Mouse (Mus musculus) limb, embryonic 10.5 days (tissue): Measurements from ENCODE around the gene AI597479. TPM values are rescaled to one million over a fixed set of nuclear protein-coding genes. Genes with fewer than 3 reads are reported as not detected.

Experiments used
- DNase-seq: peaks from one replicate; pipeline ENCODE4 v3.0.0-alpha.2; 2017; ENCODE audit warnings: low spot score
- H3K27ac ChIP-seq: fragments of 300-500 bp; sonication (generic); 2 replicates; pipeline ENCODE4 v1.5.1; 2016; ENCODE audit warnings: mild to moderate bottlenecking
- H3K27me3 ChIP-seq: fragments of 300-500 bp; sonication (generic); 2 replicates; pipeline ENCODE4 v1.6.1; 2016; ENCODE audit warnings: low read depth, mild to moderate bottlenecking; ENCODE audit not compliant: poor library complexity, severe bottlenecking
- H3K36me3 ChIP-seq: fragments of 300-500 bp; sonication (generic); 2 replicates; pipeline ENCODE4 v1.6.1; 2016; ENCODE audit warnings: mild to moderate bottlenecking, moderate library complexity
- H3K4me1 ChIP-seq: fragments of 300-500 bp; sonication (generic); 2 replicates; pipeline ENCODE4 v1.6.1; 2016
- H3K4me3 ChIP-seq: fragments of 300-500 bp; sonication (generic); 2 replicates; pipeline ENCODE4 v1.5.1; 2016; ENCODE audit warnings: mild to moderate bottlenecking, moderate library complexity
- H3K9me3 ChIP-seq: fragments of 300-500 bp; sonication (generic); replicated peaks from 2 replicates; pipeline ENCODE4 v1.6.1; 2016; ENCODE audit warnings: mild to moderate bottlenecking
- WGBS: fragments of 180-500 bp; shearing (Covaris S2); methylation state at CpG from one replicate; pipeline ENCODE4 v1.1.7; 2016; 5-methylcytosine and 5-hydroxymethylcytosine counted together
- polyA plus RNA-seq: library from polyadenylated mRNA; unstranded; fragments of >200 nt; fragmentation: Nextera tagmentation; extraction: Ambion mirVana; gene quantifications from 2 replicates; pipeline ENCODE4 v1.2.1, GENCODE M21; 2016

The AI597479 gene
- 33.6 and 40.8 TPM in 2 replicates for polyA plus RNA-seq

- no peaks in the 10 kb centered on the region for H3K9me3 ChIP-seq
- no peaks in the 10 kb centered on the region for H3K27me3 ChIP-seq
- DNase-seq, result peak; percentile 97
- 1% methylated on average over 57 of the region's 57 CpGs for WGBS
- peaks cover 20% of the 10 kb centered on the region for H3K36me3 ChIP-seq
- H3K4me3 ChIP-seq, result peak within 1 kb of the TSS; percentile 98
- peaks cover 16% of the 10 kb centered on the region for H3K4me1 ChIP-seq
- peak within 1 kb of the TSS; percentile 95 for H3K27ac ChIP-seq
These were observed at the start of gene AI597479, which contains the start of gene Tgfbrap1 for GRCm38 (mm10) chr1:43098031-43098984. AI597479 (plus strand) TSS chr1:43098710. Tgfbrap1 (minus strand) TSS chr1:43098637.

GRCm38 (mm10) chr1:43051903-43052302 lies 46.6 kb upstream of the AI597479 start:
- Histone ChIP-seq H3K4me1 (peaks cover 6% of the 10 kb centered on the region; the same call in 1 of the 2 replicates), H3K4me3 (no peak overlapping the region), H3K27ac (no peak overlapping the region), H3K9me3 (no peaks in the 10 kb centered on the region), H3K36me3 (peaks cover 56% of the 10 kb centered on the region), H3K27me3 (peaks cover 22% of the 10 kb centered on the region; the same call in 1 of the 2 replicates)
- 92% methylated on average over 5 of the region's 5 CpGs for WGBS
- DNase-seq, result no peak

GRCm38 (mm10) chr1:43065615-43066310 lies 32.7 kb upstream of the AI597479 start:
- Histone ChIP-seq H3K36me3 (peaks cover 22% of the 10 kb centered on the region; the same call in 1 of the 2 replicates), H3K27ac (no peak overlapping the region), H3K4me1 (no peaks in the 10 kb centered on the region), H3K4me3 (no peak overlapping the region), H3K27me3 (no peaks in the 10 kb centered on the region), H3K9me3 (no peaks in the 10 kb centered on the region)
- WGBS, result 55% methylated on average over 9 of the region's 9 CpGs
- peak; percentile 82 for DNase-seq

DNA sequence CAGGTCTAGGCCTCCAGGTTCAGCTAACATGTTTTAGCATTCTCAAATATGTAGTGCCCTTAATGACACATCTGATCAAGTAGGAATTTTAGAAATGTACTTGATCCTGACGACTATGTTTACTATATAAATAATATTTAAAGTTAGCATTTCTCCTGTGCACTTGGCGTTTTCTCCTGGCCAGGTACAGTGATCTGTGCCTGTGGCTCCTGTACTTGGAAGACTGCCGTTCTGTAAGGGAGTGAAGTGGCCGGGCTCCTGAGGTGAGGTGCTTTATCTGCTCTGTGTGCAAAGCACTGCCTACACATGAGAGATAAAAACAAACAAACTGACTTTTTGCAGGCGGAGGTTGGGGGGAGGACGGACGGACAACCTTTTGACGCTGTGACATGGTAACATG lies 31.9 kb upstream of the AI597479 start:
- no peak overlapping the region for H3K4me3 ChIP-seq
- no peak for DNase-seq
- no peak overlapping the region for H3K27ac ChIP-seq
- H3K36me3 ChIP-seq, result peaks cover 19% of the 10 kb centered on the region; the same call in 1 of the 2 replicates
- H3K9me3 ChIP-seq, result no peaks in the 10 kb centered on the region
- no peaks in the 10 kb centered on the region for H3K4me1 ChIP-seq
- WGBS, result 93% methylated on average over 8 of the region's 8 CpGs
- no peaks in the 10 kb centered on the region for H3K27me3 ChIP-seq

- Histone ChIP-seq H3K27ac (no peak overlapping the region), H3K36me3 (peaks cover 22% of the 10 kb centered on the region; the same call in 1 of the 2 replicates)
These were observed 31.0 kb upstream of the AI597479 start for GRCm38 (mm10) chr1:43067551-43067950.

DNA sequence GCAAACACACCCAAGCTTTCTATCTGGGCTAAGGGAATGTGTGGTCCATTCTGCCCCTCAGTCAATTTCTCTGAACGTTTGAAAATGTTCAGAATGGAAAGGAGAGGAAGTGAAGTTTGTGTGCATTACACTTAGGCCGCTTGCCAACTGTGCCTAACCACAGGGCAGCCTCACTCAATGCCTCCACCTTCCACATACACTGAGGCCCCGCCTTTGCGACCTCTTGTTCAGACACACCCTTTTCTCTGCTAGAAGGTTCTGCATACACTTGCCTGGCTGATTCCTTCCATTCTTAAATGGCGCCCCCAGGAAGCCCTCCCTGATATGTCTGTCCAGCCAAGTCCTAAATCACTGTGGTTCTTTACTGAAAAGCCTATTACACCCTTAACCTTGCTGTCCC lies 27.8 kb upstream of the AI597479 start:
- 87% methylated on average over 5 of the region's 5 CpGs for WGBS
- no peaks in the 10 kb centered on the region for H3K27me3 ChIP-seq
- no peak overlapping the region for H3K27ac ChIP-seq
- H3K4me3 ChIP-seq, result no peak overlapping the region
- no peak for DNase-seq
- no peaks in the 10 kb centered on the region for H3K9me3 ChIP-seq
- H3K4me1 ChIP-seq, result no peaks in the 10 kb centered on the region
- H3K36me3 ChIP-seq, result peaks cover 34% of the 10 kb centered on the region

More at GRCm38 (mm10) chr1:43067551-43067950, 31.0 kb upstream of the AI597479 start:
- Histone ChIP-seq H3K4me3 (no peak overlapping the region), H3K27me3 (no peaks in the 10 kb centered on the region), H3K4me1 (no peaks in the 10 kb centered on the region), H3K9me3 (no peaks in the 10 kb centered on the region)
- 82% methylated on average over 7 of the region's 7 CpGs for WGBS
- DNase-seq, result no peak

DNA sequence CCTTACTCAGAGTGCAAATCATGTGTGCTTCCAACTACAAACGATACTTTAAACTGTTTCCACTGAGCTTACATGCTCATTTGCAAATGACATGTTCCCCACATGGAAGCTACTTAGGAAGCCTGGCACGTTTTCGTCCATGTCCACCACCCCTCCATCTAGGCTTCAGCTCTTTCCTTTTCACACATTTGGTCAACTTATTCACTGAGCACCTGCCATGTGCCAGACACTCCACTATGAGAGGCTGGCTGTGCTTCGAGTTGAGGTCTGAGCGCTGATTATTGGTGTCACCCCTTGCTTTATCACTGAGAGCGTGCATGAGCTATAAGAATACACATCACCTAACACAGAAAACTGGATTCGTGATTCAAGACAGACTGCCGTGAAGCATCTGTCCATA lies 26.5 kb upstream of the AI597479 start:
- Histone ChIP-seq H3K36me3 (peaks cover 35% of the 10 kb centered on the region), H3K9me3 (no peaks in the 10 kb centered on the region), H3K4me1 (no peaks in the 10 kb centered on the region), H3K27me3 (no peaks in the 10 kb centered on the region), H3K27ac (no peak overlapping the region), H3K4me3 (no peak overlapping the region)
- no peak for DNase-seq
- 94% methylated on average over 8 of the region's 8 CpGs for WGBS

DNA sequence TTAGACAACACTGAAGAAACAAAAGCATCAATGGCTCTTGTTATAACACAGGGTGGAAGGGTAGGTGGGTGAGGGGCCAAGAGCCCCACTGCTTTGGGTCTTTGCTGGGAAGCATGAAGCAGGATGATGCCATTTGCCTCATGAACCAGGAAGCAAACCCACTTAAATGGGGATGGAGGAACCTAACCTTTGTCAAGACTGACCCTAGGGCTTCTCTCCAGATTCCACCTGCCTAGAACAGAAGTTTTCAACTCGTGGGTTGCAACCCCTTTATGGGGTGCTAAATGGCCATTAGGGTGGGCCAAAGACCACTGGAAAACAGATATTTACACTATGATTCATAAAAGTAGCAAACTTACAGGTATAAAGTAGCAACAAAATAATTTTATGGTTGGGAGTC lies 25.9 kb upstream of the AI597479 start:
- 82% methylated on average over 1 of the region's 1 CpGs for WGBS
- Histone ChIP-seq H3K4me1 (no peaks in the 10 kb centered on the region), H3K27ac (no peak overlapping the region), H3K4me3 (no peak overlapping the region), H3K9me3 (no peaks in the 10 kb centered on the region), H3K36me3 (peaks cover 34% of the 10 kb centered on the region), H3K27me3 (no peaks in the 10 kb centered on the region)
- DNase-seq, result no peak

- H3K36me3 ChIP-seq, result peaks cover 34% of the 10 kb centered on the region
- H3K4me1 ChIP-seq, result no peaks in the 10 kb centered on the region
- whole genome bisulfite sequencing, result 95% methylated on average over 2 of the region's 2 CpGs
- DNase-seq, result no peak
- no peak overlapping the region for H3K27ac ChIP-seq
- H3K9me3 ChIP-seq, result no peaks in the 10 kb centered on the region
- H3K27me3 ChIP-seq, result no peaks in the 10 kb centered on the region
- no peak overlapping the region for H3K4me3 ChIP-seq
These were observed 23.7 kb upstream of the AI597479 start for GRCm38 (mm10) chr1:43074791-43075190.

DNA sequence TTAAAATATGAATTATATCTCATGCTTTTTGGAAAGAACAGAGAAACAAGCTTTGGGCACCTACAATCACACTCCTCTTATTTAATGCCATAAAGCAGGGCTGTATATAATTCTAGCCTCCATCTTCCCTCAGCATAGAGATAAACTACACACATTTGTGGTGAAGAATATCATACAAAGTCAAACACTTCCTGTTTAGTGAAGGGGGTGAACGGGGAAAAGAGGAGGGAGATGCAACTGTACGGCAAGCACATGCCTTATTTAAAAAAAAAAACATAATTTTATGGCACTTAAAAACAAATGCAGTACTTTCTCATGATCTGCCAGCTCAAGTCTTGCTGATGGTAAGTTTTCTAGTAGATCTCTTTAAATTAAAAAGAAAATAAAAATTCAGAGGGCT lies 20.4 kb upstream of the AI597479 start:
- no peak for DNase-seq
- H3K36me3 ChIP-seq, result peaks cover 24% of the 10 kb centered on the region
- no peaks in the 10 kb centered on the region for H3K4me1 ChIP-seq
- H3K9me3 ChIP-seq, result no peaks in the 10 kb centered on the region
- H3K4me3 ChIP-seq, result no peak overlapping the region
- H3K27me3 ChIP-seq, result no peaks in the 10 kb centered on the region
- WGBS, result 88% methylated on average over 2 of the region's 2 CpGs
- H3K27ac ChIP-seq, result no peak overlapping the region

GRCm38 (mm10) chr1:43082946-43083345 lies 15.6 kb upstream of the AI597479 start:
- no peaks in the 10 kb centered on the region for H3K4me1 ChIP-seq
- no peaks in the 10 kb centered on the region for H3K27me3 ChIP-seq
- H3K27ac ChIP-seq, result no peak overlapping the region
- H3K36me3 ChIP-seq, result peaks cover 7% of the 10 kb centered on the region; the same call in 1 of the 2 replicates
- H3K9me3 ChIP-seq, result no peaks in the 10 kb centered on the region
- 88% methylated on average over 5 of the region's 5 CpGs for WGBS
- no peak overlapping the region for H3K4me3 ChIP-seq
- peak; percentile 15 for DNase-seq

DNA sequence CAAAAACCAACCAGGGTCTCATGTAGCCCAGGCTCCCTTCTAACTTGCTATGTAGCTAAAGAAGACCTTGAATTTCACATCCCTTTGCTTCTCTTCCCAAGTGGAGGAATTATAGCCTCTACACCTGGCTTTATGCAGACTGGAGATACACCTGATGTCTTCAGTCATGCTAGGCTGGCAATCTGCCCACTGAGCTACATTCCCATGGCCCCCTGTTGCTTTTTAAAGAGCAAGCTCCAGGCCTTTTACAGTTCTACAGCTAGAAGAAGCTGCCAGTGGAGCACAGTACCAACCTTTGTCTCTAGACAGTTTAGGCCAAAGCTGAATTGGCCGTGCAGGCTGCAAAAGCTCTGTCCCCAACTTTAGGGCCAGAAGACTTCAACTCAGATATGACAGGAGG lies 8.1 kb upstream of the AI597479 start:
- Histone ChIP-seq H3K4me3 (no peak overlapping the region), H3K4me1 (peaks cover 13% of the 10 kb centered on the region), H3K9me3 (no peaks in the 10 kb centered on the region), H3K27me3 (no peaks in the 10 kb centered on the region), H3K36me3 (peaks cover under 1% of the 10 kb centered on the region; the same call in 1 of the 2 replicates), H3K27ac (no peak overlapping the region)
- 89% methylated on average over 1 of the region's 1 CpGs for WGBS
- no peak for DNase-seq
